Mouse (Mus musculus) megakaryocyte-erythroid progenitor cell, adult 5-6 weeks (primary cell): ENCODE measurements around the gene Miox. TPM values are rescaled to one million over a fixed set of nuclear protein-coding genes. Genes with fewer than 3 reads are reported as not detected.

Experiments
- total RNA-seq, 2 experiments: library from RNA; stranded (forward) in 1 of 2; stranded (reverse) in 1 of 2; fragments of 200-1000, 215-1000 nt in 1 of 2; fragments of >200 nt in 1 of 2; fragmentation: Nextera tagmentation in 1 of 2; gene quantifications; 2 replicates each; pipeline ENCODE4 v1.2.3; 2014 to 2017

Miox gene
- total RNA-seq, 2 experiments from 2014 or later = not detected

Other genes with a start within 250 kb of the Miox start
- gene Selenoo, start 245.3 kb upstream of the Miox start, total RNA-seq (2014; fragmentation: Nextera tagmentation) = 15.3 and 20.8 TPM in 2 replicates
- 16.6 and 18.5 TPM in 2 replicates for gene Selenoo, start 245.3 kb upstream of the Miox start, total RNA-seq (2017)
- gene Tubgcp6, start 211.3 kb upstream of the Miox start, total RNA-seq (2014; fragmentation: Nextera tagmentation) = 34.1 and 39.1 TPM in 2 replicates
- gene Tubgcp6, start 211.3 kb upstream of the Miox start, total RNA-seq (2017) = 14.7 and 22.4 TPM in 2 replicates
- gene Hdac10, start 205.7 kb upstream of the Miox start, total RNA-seq (2014; fragmentation: Nextera tagmentation) = 25.6 and 32.8 TPM in 2 replicates
- gene Hdac10, start 205.7 kb upstream of the Miox start, total RNA-seq (2017) = 15.6 and 20.1 TPM in 2 replicates
- gene Mapk12, start 193.7 kb upstream of the Miox start, total RNA-seq (2014; fragmentation: Nextera tagmentation) = not detected in 2 replicates
- gene Mapk12, start 193.7 kb upstream of the Miox start, total RNA-seq (2017) = 2.1 TPM in 1 of 2 replicates, not detected in the other
- gene Mapk11, start 184.8 kb upstream of the Miox start, total RNA-seq (2014; fragmentation: Nextera tagmentation) = 0.11 TPM in 1 of 2 replicates, not detected in the other
- gene Mapk11, start 184.8 kb upstream of the Miox start, total RNA-seq (2017) = 0.27 and 3.5 TPM in 2 replicates
- gene Plxnb2, start 153.6 kb upstream of the Miox start, total RNA-seq (2014; fragmentation: Nextera tagmentation) = 2.3 and 3.6 TPM in 2 replicates
- 0.34 and 1.7 TPM in 2 replicates for gene Plxnb2, start 153.6 kb upstream of the Miox start, total RNA-seq (2017)
- 9.8 and 14.1 TPM in 2 replicates for gene Dennd6b, start 137.9 kb upstream of the Miox start, total RNA-seq (2014; fragmentation: Nextera tagmentation)
- gene Dennd6b, start 137.9 kb upstream of the Miox start, total RNA-seq (2017) = 1.3 and 4.6 TPM in 2 replicates
- 56.3 and 72.3 TPM in 2 replicates for gene Ppp6r2, start 122.8 kb upstream of the Miox start, total RNA-seq (2014; fragmentation: Nextera tagmentation)
- 29.4 and 145 TPM in 2 replicates for gene Ppp6r2, start 122.8 kb upstream of the Miox start, total RNA-seq (2017)
- 161 and 193 TPM in 2 replicates for gene Sbf1, start 19.1 kb upstream of the Miox start, total RNA-seq (2014; fragmentation: Nextera tagmentation)
- gene Sbf1, start 19.1 kb upstream of the Miox start, total RNA-seq (2017) = 34.6 and 83.9 TPM in 2 replicates
- not detected in 2 replicates for gene Adm2, start 11.7 kb upstream of the Miox start, total RNA-seq (2014; fragmentation: Nextera tagmentation)
- not detected in 2 replicates for gene Adm2, start 11.7 kb upstream of the Miox start, total RNA-seq (2017)
- 30.5 and 38.1 TPM in 2 replicates for gene Lmf2, start 21.3 kb downstream of the Miox start, total RNA-seq (2014; fragmentation: Nextera tagmentation)
- gene Lmf2, start 21.3 kb downstream of the Miox start, total RNA-seq (2017) = 6.5 and 8.2 TPM in 2 replicates
- gene Ncaph2, start 21.3 kb downstream of the Miox start, total RNA-seq (2014; fragmentation: Nextera tagmentation) = 144 and 155 TPM in 2 replicates
- 88.3 and 91.2 TPM in 2 replicates for gene Ncaph2, start 21.3 kb downstream of the Miox start, total RNA-seq (2017)
- gene Sco2, start 39.4 kb downstream of the Miox start, total RNA-seq (2014; fragmentation: Nextera tagmentation) = 26.1 and 28.3 TPM in 2 replicates
- 12.2 and 17.0 TPM in 2 replicates for gene Sco2, start 39.4 kb downstream of the Miox start, total RNA-seq (2017)
- not detected in 2 replicates for gene Tymp, start 42.6 kb downstream of the Miox start, total RNA-seq (2014; fragmentation: Nextera tagmentation)
- gene Tymp, start 42.6 kb downstream of the Miox start, total RNA-seq (2017) = 0.65 TPM in 1 of 2 replicates, not detected in the other
- gene Odf3b, start 44.9 kb downstream of the Miox start, total RNA-seq (2014; fragmentation: Nextera tagmentation) = 13.9 and 14.0 TPM in 2 replicates
- gene Odf3b, start 44.9 kb downstream of the Miox start, total RNA-seq (2017) = 4.7 TPM in 1 of 2 replicates, not detected in the other
- gene Klhdc7b, start 50.5 kb downstream of the Miox start, total RNA-seq (2014; fragmentation: Nextera tagmentation) = not detected in 2 replicates
- not detected in 2 replicates for gene Klhdc7b, start 50.5 kb downstream of the Miox start, total RNA-seq (2017)
- gene Syce3, start 76.1 kb downstream of the Miox start, total RNA-seq (2014; fragmentation: Nextera tagmentation) = not detected in 2 replicates
- not detected in 2 replicates for gene Syce3, start 76.1 kb downstream of the Miox start, total RNA-seq (2017)
- gene Cpt1b, start 91.5 kb downstream of the Miox start, total RNA-seq (2014; fragmentation: Nextera tagmentation) = 2.0 and 3.5 TPM in 2 replicates
- gene Cpt1b, start 91.5 kb downstream of the Miox start, total RNA-seq (2017) = 2.0 and 14.6 TPM in 2 replicates
- gene C730034F03Rik, start 95.2 kb downstream of the Miox start, total RNA-seq (2014; fragmentation: Nextera tagmentation) = 0.70 and 2.8 TPM in 2 replicates
- 2.0 and 3.1 TPM in 2 replicates for gene C730034F03Rik, start 95.2 kb downstream of the Miox start, total RNA-seq (2017)
- gene Gm44502, start 95.3 kb downstream of the Miox start, total RNA-seq (2014; fragmentation: Nextera tagmentation) = not detected in 2 replicates
- 0.57 TPM in 1 of 2 replicates, not detected in the other for gene Gm44502, start 95.3 kb downstream of the Miox start, total RNA-seq (2017)
- 56.6 and 59.9 TPM in 2 replicates for gene Chkb, start 95.5 kb downstream of the Miox start, total RNA-seq (2014; fragmentation: Nextera tagmentation)
- gene Chkb, start 95.5 kb downstream of the Miox start, total RNA-seq (2017) = 14.5 and 14.9 TPM in 2 replicates
- gene Mapk8ip2, start 119.5 kb downstream of the Miox start, total RNA-seq (2014; fragmentation: Nextera tagmentation) = not detected in 2 replicates
- gene Mapk8ip2, start 119.5 kb downstream of the Miox start, total RNA-seq (2017) = not detected in 2 replicates
- gene Arsa, start 143.0 kb downstream of the Miox start, total RNA-seq (2014; fragmentation: Nextera tagmentation) = 10.7 and 18.3 TPM in 2 replicates
- 7.1 and 17.4 TPM in 2 replicates for gene Arsa, start 143.0 kb downstream of the Miox start, total RNA-seq (2017)
- gene Shank3, start 165.2 kb downstream of the Miox start, total RNA-seq (2014; fragmentation: Nextera tagmentation) = 77.1 and 87.3 TPM in 2 replicates
- 11.8 and 48.9 TPM in 2 replicates for gene Shank3, start 165.2 kb downstream of the Miox start, total RNA-seq (2017)
- 1.3 and 4.0 TPM in 2 replicates for gene Acr, start 233.9 kb downstream of the Miox start, total RNA-seq (2014; fragmentation: Nextera tagmentation)
- not detected in 2 replicates for gene Acr, start 233.9 kb downstream of the Miox start, total RNA-seq (2017)